23 mouse cellular contexts compared by ENCODE assay signal in genomic region chr6:43178129-43178528, GRCm38 (mm10). TPM values are rescaled to one million over a fixed set of nuclear protein-coding genes. Genes with fewer than 3 reads are reported as not detected.
DNase-seq lines count a peak whose midpoint lies in the region; ATAC-seq lines count a peak whose summit lies in the region.
"Had no signal": no experiment of that assay in that cellular context is flagged by ENCODE, and none has a peak within 500 bp of the region (broad histone marks: within the 10 kb centered on the region; RNA-seq: fewer than 3 reads in every experiment).

No protein-coding gene starts in this region.

- H3K9ac ChIP-seq in forebrain, embryonic 15.5 days (replicated peaks) = no peak overlapping the region
- H3K9ac ChIP-seq in forebrain, embryonic 14.5 days (ENCODE audit: low read length) = no peak overlapping the region
- no peak overlapping the region for H3K9ac ChIP-seq in hindbrain, embryonic 16.5 days (ENCODE audit: low read depth, low read length)
- H3K9ac ChIP-seq in hindbrain, embryonic 12.5 days = no peak overlapping the region
- H3K9ac ChIP-seq in midbrain, embryonic 13.5 days (replicated peaks) = no peak overlapping the region
- no peak overlapping the region for H3K9ac ChIP-seq in midbrain, embryonic 11.5 days (ENCODE audit: low read length)
- no peak overlapping the region for H3K9ac ChIP-seq in midbrain, embryonic 16.5 days (ENCODE audit: low read depth, low read length)
- H3K9ac ChIP-seq: embryonic facial prominence, embryonic 12.5 days had no signal

- no peak overlapping the region for H3K4me2 ChIP-seq in forebrain, embryonic 15.5 days (replicated peaks)
- H3K4me2 ChIP-seq in forebrain, embryonic 14.5 days (ENCODE audit: low read length) = no peak overlapping the region
- H3K4me2 ChIP-seq in hindbrain, embryonic 16.5 days (ENCODE audit: low read length) = no peak overlapping the region
- H3K4me2 ChIP-seq in hindbrain, embryonic 12.5 days (replicated peaks) = no peak overlapping the region
- no peak overlapping the region for H3K4me2 ChIP-seq in midbrain, embryonic 13.5 days (replicated peaks)
- no peak overlapping the region for H3K4me2 ChIP-seq in midbrain, embryonic 11.5 days
- no peak overlapping the region for H3K4me2 ChIP-seq in midbrain, embryonic 16.5 days (ENCODE audit: low read length)
- H3K4me2 ChIP-seq: embryonic facial prominence, embryonic 12.5 days had no signal

- H3K9me3 ChIP-seq in forebrain, embryonic 15.5 days = no peaks in the 10 kb centered on the region
- H3K9me3 ChIP-seq in forebrain, embryonic 14.5 days (replicated peaks; ENCODE audit: control insufficient read depth, low read length) = no peaks in the 10 kb centered on the region
- no peaks in the 10 kb centered on the region for H3K9me3 ChIP-seq in hindbrain, embryonic 16.5 days (ENCODE audit: control insufficient read depth, low read length)
- no peaks in the 10 kb centered on the region for H3K9me3 ChIP-seq in hindbrain, embryonic 12.5 days (replicated peaks)
- no peaks in the 10 kb centered on the region for H3K9me3 ChIP-seq in midbrain, embryonic 13.5 days
- H3K9me3 ChIP-seq in midbrain, embryonic 11.5 days (ENCODE audit: control insufficient read depth, low read length) = no peaks in the 10 kb centered on the region
- H3K9me3 ChIP-seq in midbrain, embryonic 16.5 days (replicated peaks; ENCODE audit: control insufficient read depth, low read length, poor library complexity, severe bottlenecking) = no peaks in the 10 kb centered on the region
- H3K9me3 ChIP-seq: embryonic facial prominence, embryonic 12.5 days; heart, embryonic 10.5 days had no signal

- 65% methylated on average over 1 of the region's 1 CpGs for WGBS in forebrain, embryonic 15.5 days
- 71% methylated on average over 1 of the region's 1 CpGs for WGBS in forebrain, embryonic 14.5 days
- 65% methylated on average over 1 of the region's 1 CpGs for WGBS in hindbrain, embryonic 16.5 days
- WGBS in hindbrain, embryonic 12.5 days = 78% methylated on average over 1 of the region's 1 CpGs
- WGBS in midbrain, embryonic 13.5 days = 76% methylated on average over 1 of the region's 1 CpGs
- WGBS in midbrain, embryonic 11.5 days = 75% methylated on average over 1 of the region's 1 CpGs
- 50% methylated on average over 1 of the region's 1 CpGs for WGBS in midbrain, embryonic 16.5 days

- H3K4me1 ChIP-seq in forebrain, embryonic 15.5 days = peaks cover 10% of the 10 kb centered on the region
- H3K4me1 ChIP-seq in forebrain, embryonic 14.5 days (ENCODE audit: control insufficient read depth, insufficient read depth, low read length) = 0 out of 2 replicates have a peak, but pooled peaks cover 2% of the 10 kb centered on the region
- no peaks in the 10 kb centered on the region; the same call in none of the 2 replicates for H3K4me1 ChIP-seq in hindbrain, embryonic 16.5 days (ENCODE audit: control insufficient read depth, insufficient read depth, low read depth, low read length)
- H3K4me1 ChIP-seq in hindbrain, embryonic 12.5 days = no peaks in the 10 kb centered on the region
- H3K4me1 ChIP-seq in midbrain, embryonic 13.5 days (replicated peaks) = peaks cover 11% of the 10 kb centered on the region; the same call in 1 of the 2 replicates
- H3K4me1 ChIP-seq in midbrain, embryonic 11.5 days (ENCODE audit: control insufficient read depth, insufficient read depth, low read length) = no peaks in the 10 kb centered on the region
- peaks cover 8% of the 10 kb centered on the region for H3K4me1 ChIP-seq in midbrain, embryonic 16.5 days (ENCODE audit: control insufficient read depth, insufficient read depth, low read length)
- H3K4me1 ChIP-seq: embryonic facial prominence, embryonic 12.5 days; heart, embryonic 10.5 days had no signal

- no peaks in the 10 kb centered on the region for H3K36me3 ChIP-seq in forebrain, embryonic 15.5 days
- no peaks in the 10 kb centered on the region for H3K36me3 ChIP-seq in forebrain, embryonic 14.5 days (ENCODE audit: control insufficient read depth, insufficient read depth, low read length)
- H3K36me3 ChIP-seq in hindbrain, embryonic 16.5 days (ENCODE audit: control insufficient read depth, insufficient read depth, low read length) = no peaks in the 10 kb centered on the region
- H3K36me3 ChIP-seq in hindbrain, embryonic 12.5 days = no peaks in the 10 kb centered on the region
- H3K36me3 ChIP-seq in midbrain, embryonic 13.5 days = no peaks in the 10 kb centered on the region
- no peaks in the 10 kb centered on the region for H3K36me3 ChIP-seq in midbrain, embryonic 11.5 days (ENCODE audit: control insufficient read depth, insufficient read depth, low read length)
- H3K36me3 ChIP-seq in midbrain, embryonic 16.5 days (ENCODE audit: control insufficient read depth, insufficient read depth, low read length) = no peaks in the 10 kb centered on the region
- H3K36me3 ChIP-seq: embryonic facial prominence, embryonic 12.5 days; heart, embryonic 10.5 days had no signal

- ATAC-seq in forebrain, embryonic 15.5 days (replicated peaks) = peak; percentile 20; the same call in 1 of the 2 replicates
- no peak; the same call in 1 of the 2 replicates for ATAC-seq in forebrain, embryonic 14.5 days
- peak; percentile 52; the same call in 1 of the 2 replicates for ATAC-seq in hindbrain, embryonic 16.5 days
- ATAC-seq in hindbrain, embryonic 12.5 days (ENCODE audit: low FRiP score) = no peak
- ATAC-seq in midbrain, embryonic 13.5 days = peak; percentile 70
- ATAC-seq in midbrain, embryonic 11.5 days (ENCODE audit: low FRiP score) = no peak
- peak; percentile 50 for ATAC-seq in midbrain, embryonic 16.5 days
- ATAC-seq: inflammation-experienced regulatory T-cells, adult 6 months had no signal

- H3K4me3 ChIP-seq in forebrain, embryonic 15.5 days = no peak overlapping the region
- H3K4me3 ChIP-seq in forebrain, embryonic 14.5 days (ENCODE audit: low read depth, low read length) = no peak overlapping the region
- no peak overlapping the region for H3K4me3 ChIP-seq in hindbrain, embryonic 16.5 days (ENCODE audit: low read length)
- H3K4me3 ChIP-seq in hindbrain, embryonic 12.5 days = no peak overlapping the region
- H3K4me3 ChIP-seq in midbrain, embryonic 13.5 days (replicated peaks) = no peak overlapping the region
- H3K4me3 ChIP-seq in midbrain, embryonic 11.5 days (ENCODE audit: low read depth, low read length) = no peak overlapping the region
- H3K4me3 ChIP-seq in midbrain, embryonic 16.5 days (ENCODE audit: low read depth, low read length) = no peak overlapping the region
- H3K4me3 ChIP-seq: embryonic facial prominence, embryonic 12.5 days; heart, embryonic 10.5 days had no signal

- DNase-seq in forebrain, embryonic 14.5 days (ENCODE audit: low spot score) = no peak
- DNase-seq in midbrain, embryonic 11.5 days (ENCODE audit: low spot score, missing footprints) = no peak
- no peak for DNase-seq in adrenal gland, adult (ENCODE audit: inconsistent age in 2 of 2, low spot score in 1 of 2)
- DNase-seq: adrenal gland, postnatal 14 days; cerebellum, adult 11-12 months; cerebellum, adult 9-10 months; cerebellum, postnatal 25 days; gastrocnemius, postnatal 10 days; heart, adult 18-20 months; heart, postnatal 10 days; heart, postnatal 4 days had no signal

- H3K27me3 ChIP-seq in forebrain, embryonic 15.5 days = no peaks in the 10 kb centered on the region
- no peaks in the 10 kb centered on the region for H3K27me3 ChIP-seq in forebrain, embryonic 14.5 days (replicated peaks; ENCODE audit: control insufficient read depth, insufficient read depth, low read length)
- no peaks in the 10 kb centered on the region for H3K27me3 ChIP-seq in hindbrain, embryonic 16.5 days (replicated peaks; ENCODE audit: control insufficient read depth, insufficient read depth, low read length)
- no peaks in the 10 kb centered on the region for H3K27me3 ChIP-seq in hindbrain, embryonic 12.5 days
- H3K27me3 ChIP-seq in midbrain, embryonic 13.5 days = no peaks in the 10 kb centered on the region
- no peaks in the 10 kb centered on the region for H3K27me3 ChIP-seq in midbrain, embryonic 11.5 days (ENCODE audit: control insufficient read depth, insufficient read depth, low read length)
- no peaks in the 10 kb centered on the region for H3K27me3 ChIP-seq in midbrain, embryonic 16.5 days (ENCODE audit: control insufficient read depth, insufficient read depth, low read depth, low read length)
- H3K27me3 ChIP-seq: embryonic facial prominence, embryonic 12.5 days had no signal

- H3K27ac ChIP-seq in forebrain, embryonic 15.5 days (replicated peaks) = no peak overlapping the region
- no peak overlapping the region for H3K27ac ChIP-seq in forebrain, embryonic 14.5 days (ENCODE audit: low read depth, low read length)
- no peak overlapping the region for H3K27ac ChIP-seq in hindbrain, embryonic 16.5 days (ENCODE audit: low read depth, low read length)
- H3K27ac ChIP-seq in hindbrain, embryonic 12.5 days = no peak overlapping the region
- peak overlapping the region; percentile 26; the same call in 1 of the 2 replicates for H3K27ac ChIP-seq in midbrain, embryonic 13.5 days
- no peak overlapping the region for H3K27ac ChIP-seq in midbrain, embryonic 11.5 days (ENCODE audit: low read depth, low read length)
- peak overlapping the region; percentile 48; the same call in 1 of the 2 replicates for H3K27ac ChIP-seq in midbrain, embryonic 16.5 days (ENCODE audit: low read length)
- H3K27ac ChIP-seq: embryonic facial prominence, embryonic 12.5 days; heart, embryonic 10.5 days had no signal

RNA-seq across cellular contexts. Expression of gene Olfr13, which starts 6.2 kb away (rescaled TPM):
- not detected in 2 replicates for polyA plus RNA-seq in forebrain, embryonic 15.5 days (2015; fragmentation: Nextera tagmentation; extraction: Ambion mirVana)
- polyA plus RNA-seq in forebrain, embryonic 14.5 days (2014; fragmentation: Nextera tagmentation; extraction: Ambion mirVana) = not detected in 2 replicates
- not detected in 2 replicates for polyA plus RNA-seq in hindbrain, embryonic 16.5 days (2015; fragmentation: Nextera tagmentation; extraction: Ambion mirVana)
- not detected in 2 replicates for polyA plus RNA-seq in hindbrain, embryonic 12.5 days (2016; fragmentation: Nextera tagmentation; extraction: Ambion mirVana)
- polyA plus RNA-seq in midbrain, embryonic 13.5 days (2015; fragmentation: Nextera tagmentation; extraction: Ambion mirVana) = not detected in 2 replicates
- polyA plus RNA-seq in midbrain, embryonic 11.5 days (2014; fragmentation: Nextera tagmentation; extraction: Ambion mirVana) = not detected in 2 replicates
- not detected in 2 replicates for polyA plus RNA-seq in midbrain, embryonic 16.5 days (2015; fragmentation: Nextera tagmentation; extraction: Ambion mirVana)
- polyA plus RNA-seq: C2C12; cortical plate, adult 2 months; embryonic facial prominence, embryonic 12.5 days; forebrain, embryonic 11.5 days; heart, embryonic 10.5 days; heart, embryonic 14.5 days; inflammation-experienced regulatory T-cells, adult 6 months had no signal

RNA-seq across cellular contexts. Expression of gene Olfr437, which starts 15.0 kb away (rescaled TPM):
- not detected in 2 replicates for polyA plus RNA-seq in forebrain, embryonic 15.5 days (2015; fragmentation: Nextera tagmentation; extraction: Ambion mirVana)
- polyA plus RNA-seq in forebrain, embryonic 14.5 days (2014; fragmentation: Nextera tagmentation; extraction: Ambion mirVana) = not detected in 2 replicates
- not detected in 2 replicates for polyA plus RNA-seq in hindbrain, embryonic 16.5 days (2015; fragmentation: Nextera tagmentation; extraction: Ambion mirVana)
- polyA plus RNA-seq in hindbrain, embryonic 12.5 days (2016; fragmentation: Nextera tagmentation; extraction: Ambion mirVana) = not detected in 2 replicates
- polyA plus RNA-seq in midbrain, embryonic 13.5 days (2015; fragmentation: Nextera tagmentation; extraction: Ambion mirVana) = not detected in 2 replicates
- polyA plus RNA-seq in midbrain, embryonic 11.5 days (2014; fragmentation: Nextera tagmentation; extraction: Ambion mirVana) = not detected in 2 replicates
- 0.06 TPM in 1 of 2 replicates, not detected in the other for polyA plus RNA-seq in midbrain, embryonic 16.5 days (2015; fragmentation: Nextera tagmentation; extraction: Ambion mirVana)
- polyA plus RNA-seq: C2C12; cortical plate, adult 2 months; embryonic facial prominence, embryonic 12.5 days; forebrain, embryonic 11.5 days; heart, embryonic 10.5 days; heart, embryonic 14.5 days; inflammation-experienced regulatory T-cells, adult 6 months had no signal

RNA-seq across cellular contexts. Expression of gene Olfr435, which starts 18.8 kb away (rescaled TPM):
- not detected in 2 replicates for polyA plus RNA-seq in forebrain, embryonic 15.5 days (2015; fragmentation: Nextera tagmentation; extraction: Ambion mirVana)
- not detected in 2 replicates for polyA plus RNA-seq in forebrain, embryonic 14.5 days (2014; fragmentation: Nextera tagmentation; extraction: Ambion mirVana)
- polyA plus RNA-seq in hindbrain, embryonic 16.5 days (2015; fragmentation: Nextera tagmentation; extraction: Ambion mirVana) = not detected in 2 replicates
- polyA plus RNA-seq in hindbrain, embryonic 12.5 days (2016; fragmentation: Nextera tagmentation; extraction: Ambion mirVana) = not detected in 2 replicates
- polyA plus RNA-seq in midbrain, embryonic 13.5 days (2015; fragmentation: Nextera tagmentation; extraction: Ambion mirVana) = not detected in 2 replicates
- polyA plus RNA-seq in midbrain, embryonic 11.5 days (2014; fragmentation: Nextera tagmentation; extraction: Ambion mirVana) = not detected in 2 replicates
- not detected in 2 replicates for polyA plus RNA-seq in midbrain, embryonic 16.5 days (2015; fragmentation: Nextera tagmentation; extraction: Ambion mirVana)
- polyA plus RNA-seq: C2C12; cortical plate, adult 2 months; embryonic facial prominence, embryonic 12.5 days; forebrain, embryonic 11.5 days; heart, embryonic 10.5 days; heart, embryonic 14.5 days; inflammation-experienced regulatory T-cells, adult 6 months had no signal

RNA-seq across cellular contexts. Expression of gene Olfr237-ps1, which starts 31.8 kb away (rescaled TPM):
- polyA plus RNA-seq in forebrain, embryonic 15.5 days (2015; fragmentation: Nextera tagmentation; extraction: Ambion mirVana) = not detected in 2 replicates
- polyA plus RNA-seq in forebrain, embryonic 14.5 days (2014; fragmentation: Nextera tagmentation; extraction: Ambion mirVana) = not detected in 2 replicates
- polyA plus RNA-seq in hindbrain, embryonic 16.5 days (2015; fragmentation: Nextera tagmentation; extraction: Ambion mirVana) = not detected in 2 replicates
- not detected in 2 replicates for polyA plus RNA-seq in hindbrain, embryonic 12.5 days (2016; fragmentation: Nextera tagmentation; extraction: Ambion mirVana)
- polyA plus RNA-seq in midbrain, embryonic 13.5 days (2015; fragmentation: Nextera tagmentation; extraction: Ambion mirVana) = not detected in 2 replicates
- not detected in 2 replicates for polyA plus RNA-seq in midbrain, embryonic 11.5 days (2014; fragmentation: Nextera tagmentation; extraction: Ambion mirVana)
- polyA plus RNA-seq in midbrain, embryonic 16.5 days (2015; fragmentation: Nextera tagmentation; extraction: Ambion mirVana) = not detected in 2 replicates
- polyA plus RNA-seq: C2C12; cortical plate, adult 2 months; embryonic facial prominence, embryonic 12.5 days; forebrain, embryonic 11.5 days; heart, embryonic 10.5 days; heart, embryonic 14.5 days had no signal

RNA-seq across cellular contexts. Expression of gene Olfr434, which starts 34.7 kb away (rescaled TPM):
- not detected in 2 replicates for polyA plus RNA-seq in forebrain, embryonic 15.5 days (2015; fragmentation: Nextera tagmentation; extraction: Ambion mirVana)
- not detected in 2 replicates for polyA plus RNA-seq in forebrain, embryonic 14.5 days (2014; fragmentation: Nextera tagmentation; extraction: Ambion mirVana)
- not detected in 2 replicates for polyA plus RNA-seq in hindbrain, embryonic 16.5 days (2015; fragmentation: Nextera tagmentation; extraction: Ambion mirVana)
- polyA plus RNA-seq in hindbrain, embryonic 12.5 days (2016; fragmentation: Nextera tagmentation; extraction: Ambion mirVana) = not detected in 2 replicates
- not detected in 2 replicates for polyA plus RNA-seq in midbrain, embryonic 13.5 days (2015; fragmentation: Nextera tagmentation; extraction: Ambion mirVana)
- not detected in 2 replicates for polyA plus RNA-seq in midbrain, embryonic 11.5 days (2014; fragmentation: Nextera tagmentation; extraction: Ambion mirVana)
- polyA plus RNA-seq in midbrain, embryonic 16.5 days (2015; fragmentation: Nextera tagmentation; extraction: Ambion mirVana) = not detected in 2 replicates
- polyA plus RNA-seq: C2C12; cortical plate, adult 2 months; embryonic facial prominence, embryonic 12.5 days; forebrain, embryonic 11.5 days; heart, embryonic 10.5 days; heart, embryonic 14.5 days; inflammation-experienced regulatory T-cells, adult 6 months had no signal

Comparison
In these comparisons a context has a peak if more than half of its experiments do, and no peak if none do; other contexts are left out.
1. ATAC-seq: peak in forebrain, embryonic 15.5 days (single experiment), hindbrain, embryonic 16.5 days (single experiment), midbrain, embryonic 13.5 days (single experiment) and midbrain, embryonic 16.5 days (single experiment); none in forebrain, embryonic 14.5 days (single experiment), hindbrain, embryonic 12.5 days (single experiment) and midbrain, embryonic 11.5 days (single experiment).
2. H3K27ac ChIP-seq: peak in midbrain, embryonic 13.5 days (single experiment) and midbrain, embryonic 16.5 days (single experiment); none in forebrain, embryonic 15.5 days (single experiment), forebrain, embryonic 14.5 days (single experiment), hindbrain, embryonic 16.5 days (single experiment), hindbrain, embryonic 12.5 days (single experiment) and midbrain, embryonic 11.5 days (single experiment).